Mouse (Mus musculus) granulocyte monocyte progenitor cell, adult 5-6 weeks (primary cell): ENCODE measurements around the gene Cox7a1. TPM values are rescaled to one million over a fixed set of nuclear protein-coding genes. Genes with fewer than 3 reads are reported as not detected.
"Not testable (repeated sequence)": the region's sequence is repeated elsewhere in the genome, so short reads cannot be mapped to it uniquely, and the experiment has no call there.

Experiments used
- ATAC-seq: replicated peaks from 2 replicates; pipeline ENCODE4 v1.8.0; 2016; ENCODE audit warnings: mild to moderate bottlenecking, moderate TSS enrichment, inconsistent platforms; ENCODE audit not compliant: poor library complexity, severe bottlenecking
- total RNA-seq, 2 experiments: library from RNA; stranded (forward) in 1 of 2; stranded (reverse) in 1 of 2; fragments of 200-712, 200-1000 nt in 1 of 2; fragments of >200 nt in 1 of 2; fragmentation: Nextera tagmentation in 1 of 2; gene quantifications; 2 replicates each; pipeline ENCODE4 v1.2.3; 2014 to 2017

The Cox7a1 gene
- total RNA-seq, 2 experiments from 2014 or later = not detected

GRCm38 (mm10) chr7:30189116-30189491 lies 5.2 kb downstream of the Cox7a1 start:
- no peak for ATAC-seq

GRCm38 (mm10) chr7:30192088-30192487 lies 8.1 kb downstream of the Cox7a1 start:
- ATAC-seq = no peak

GRCm38 (mm10) chr7:30193013-30193412 lies 9.1 kb downstream of the Cox7a1 start:
- no peak for ATAC-seq

GRCm38 (mm10) chr7:30193581-30194100 lies 9.7 kb downstream of the Cox7a1 start:
- ATAC-seq = peak; percentile 74

- ATAC-seq = peak; percentile 18
These were observed 10.3 kb downstream of the Cox7a1 start for GRCm38 (mm10) chr7:30194101-30194831.

GRCm38 (mm10) chr7:30194884-30195283 lies 10.9 kb downstream of the Cox7a1 start:
- peak; percentile 87 for ATAC-seq

- ATAC-seq = no peak
These were observed 11.5 kb downstream of the Cox7a1 start for GRCm38 (mm10) chr7:30195461-30195860.

GRCm38 (mm10) chr7:30196171-30196570 lies 12.2 kb downstream of the Cox7a1 start:
- ATAC-seq = peak; percentile 18; the same call in 1 of the 2 replicates

- no peak for ATAC-seq
These were observed 13.7 kb downstream of the Cox7a1 start for GRCm38 (mm10) chr7:30197592-30198129.

GRCm38 (mm10) chr7:30198481-30198971 lies 14.6 kb downstream of the Cox7a1 start, which contains the start of gene Capns1:
Gene Capns1 (minus strand): TSS chr7:30198811.
- ATAC-seq = peak; percentile 62

GRCm38 (mm10) chr7:30199498-30200139 lies 15.7 kb downstream of the Cox7a1 start:
- no peak for ATAC-seq

GRCm38 (mm10) chr7:30200200-30200599 lies 16.3 kb downstream of the Cox7a1 start:
- ATAC-seq = no peak

GRCm38 (mm10) chr7:30200661-30201060 lies 16.7 kb downstream of the Cox7a1 start:
- ATAC-seq = not testable (repeated sequence)

- no peak for ATAC-seq
These were observed 19.1 kb downstream of the Cox7a1 start for GRCm38 (mm10) chr7:30202895-30203690.

- ATAC-seq = no peak
These were observed 20.4 kb downstream of the Cox7a1 start for GRCm38 (mm10) chr7:30204380-30204779.

- ATAC-seq = peak; percentile 87
These were observed 21.4 kb downstream of the Cox7a1 start for GRCm38 (mm10) chr7:30205383-30205782.

- ATAC-seq = not testable (repeated sequence)
These were observed 22.4 kb downstream of the Cox7a1 start for GRCm38 (mm10) chr7:30206364-30206763.

- no peak for ATAC-seq
These were observed 27.1 kb downstream of the Cox7a1 start for GRCm38 (mm10) chr7:30211025-30211424.

GRCm38 (mm10) chr7:30213881-30214280 lies 29.9 kb downstream of the Cox7a1 start:
- no peak for ATAC-seq

GRCm38 (mm10) chr7:30215875-30216274 lies 31.9 kb downstream of the Cox7a1 start:
- ATAC-seq = no peak
